Mouse (Mus musculus) erythroblast, embryonic 14.5 days (primary cell): ENCODE results near the gene Nxpe3.

Experiments
- GATA1 ChIP-seq: IDR thresholded peaks from 2 replicates; pipeline ENCODE4 v1.6.1; 2012; ENCODE audit warnings: low read length, inconsistent platforms, mixed read lengths
- TAL1 ChIP-seq: IDR thresholded peaks from 3 replicates; pipeline ENCODE4 v1.6.1; 2012; ENCODE audit warnings: low read length, inconsistent platforms, mixed read lengths

DNA sequence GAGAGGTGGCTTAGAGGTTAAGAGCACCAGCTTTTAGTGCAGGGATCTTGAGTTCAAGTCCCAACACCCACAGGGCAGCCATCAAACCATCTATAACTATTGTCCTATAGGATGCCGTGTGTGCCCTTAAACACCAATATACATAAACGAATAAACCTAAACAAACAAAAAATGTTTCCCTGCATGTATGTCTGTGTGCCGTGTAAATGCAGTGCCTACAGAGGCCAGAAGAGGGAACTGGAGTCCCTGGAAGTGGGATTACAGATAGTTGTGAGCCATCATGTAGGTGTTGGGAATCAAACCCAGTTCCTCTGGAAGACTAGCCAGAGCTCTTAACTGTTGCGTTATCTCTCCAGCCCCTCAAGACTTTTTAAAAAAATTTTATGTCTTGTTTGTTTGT lies 45.7 kb upstream of the Nxpe3 start:
- TF ChIP-seq TAL1: no peak
- no peak for TF ChIP-seq GATA1
